Mouse (Mus musculus): ENCODE measurements around the gene Tff1.

The Tff1 gene

DNA sequence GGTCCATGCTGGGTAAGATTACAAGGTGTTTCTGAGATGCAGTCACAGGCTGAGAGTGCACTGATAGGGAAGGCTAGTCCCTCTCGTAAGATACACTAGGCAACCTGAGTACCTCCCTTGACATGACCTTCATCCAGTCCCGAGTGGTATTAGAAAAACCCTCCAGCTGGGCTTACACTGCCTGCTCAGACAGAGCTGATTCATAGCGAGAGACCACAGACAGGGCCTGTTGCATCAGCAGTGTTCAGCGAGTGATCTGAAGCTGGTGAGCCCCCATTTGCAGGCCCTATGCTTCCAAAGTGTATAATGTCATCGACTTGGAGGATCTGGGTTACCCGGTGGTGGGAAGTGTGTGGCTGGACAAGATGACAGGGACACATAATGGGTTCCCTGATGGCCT lies at the start of gene Tff1:
Gene Tff1, minus strand, starts transcription at position 151 of the 400 bp plus-strand sequence.
- no peak for DNase-seq (ENCODE audit: low read depth, low spot score)

DNA sequence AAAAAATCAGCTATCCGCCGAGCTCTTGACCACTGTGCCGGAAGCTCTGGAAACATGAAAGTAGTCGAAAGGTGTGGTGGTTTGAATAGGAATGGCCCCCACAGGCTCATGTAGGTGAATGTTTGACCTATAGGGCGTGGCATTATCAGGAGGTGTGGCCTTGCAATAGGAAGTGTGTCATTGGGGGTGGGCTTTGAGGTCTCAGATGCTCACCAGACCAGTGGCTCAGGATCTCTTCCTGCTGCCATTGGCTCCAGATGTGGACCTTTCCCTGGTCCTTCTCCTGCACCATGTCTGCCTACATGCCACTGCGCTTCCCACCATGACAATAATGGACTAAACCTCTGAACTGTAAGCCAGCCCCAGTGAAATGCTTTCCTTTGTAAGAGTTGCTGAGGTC lies 46.8 kb upstream of the Tff1 start:
- DNase-seq (ENCODE audit: low read depth, low spot score), result no peak

DNA sequence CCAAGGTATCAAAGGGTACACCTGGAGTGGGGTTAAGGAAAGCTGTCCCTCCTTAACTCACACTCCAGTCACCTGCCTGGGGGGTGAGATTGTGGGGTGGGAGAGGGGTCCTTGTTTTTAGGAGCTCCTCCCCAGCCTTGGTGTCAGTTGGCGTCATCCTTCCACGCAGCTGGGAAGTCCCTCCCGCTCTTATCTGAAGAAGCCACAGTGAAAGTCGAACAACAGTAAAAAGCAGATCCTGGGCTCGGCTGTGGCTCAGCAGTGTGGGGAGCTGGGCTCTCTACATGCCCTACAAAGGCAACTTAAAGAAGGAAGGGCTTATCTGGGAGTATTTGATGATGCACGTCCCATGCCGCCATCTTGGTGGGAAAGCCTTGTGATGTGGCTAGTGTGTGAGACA lies 45.2 kb upstream of the Tff1 start:
- no peak for DNase-seq (ENCODE audit: low read depth, low spot score)

DNA sequence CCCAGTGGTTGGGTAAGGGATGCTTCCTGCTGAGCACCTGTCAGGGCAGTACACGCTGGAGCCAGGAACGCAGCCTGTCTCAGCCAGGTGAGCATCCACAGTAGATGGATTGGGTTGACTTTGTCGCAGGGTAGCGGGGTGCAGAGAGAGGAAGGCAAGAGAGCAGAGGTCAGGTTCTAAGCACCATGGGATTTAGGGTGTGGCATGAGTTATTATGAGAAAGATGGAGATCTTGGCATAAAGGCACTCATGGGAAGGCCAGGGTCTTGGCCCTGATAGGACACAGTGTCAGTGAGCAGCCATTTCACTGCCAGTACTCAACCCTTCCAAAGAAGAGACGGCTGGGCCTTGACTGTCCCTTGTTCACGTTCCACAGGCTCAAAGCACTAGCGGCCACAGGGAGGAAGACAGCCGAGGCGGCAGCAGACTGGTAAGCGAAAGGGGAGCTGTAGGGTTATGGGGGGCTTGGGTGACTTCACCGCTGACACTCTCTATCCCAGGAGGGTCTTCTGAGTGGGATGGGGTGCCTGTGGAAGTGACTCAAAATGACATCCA lies 44.4 kb upstream of the Tff1 start:
- DNase-seq (ENCODE audit: low read depth, low spot score), result no peak

DNA sequence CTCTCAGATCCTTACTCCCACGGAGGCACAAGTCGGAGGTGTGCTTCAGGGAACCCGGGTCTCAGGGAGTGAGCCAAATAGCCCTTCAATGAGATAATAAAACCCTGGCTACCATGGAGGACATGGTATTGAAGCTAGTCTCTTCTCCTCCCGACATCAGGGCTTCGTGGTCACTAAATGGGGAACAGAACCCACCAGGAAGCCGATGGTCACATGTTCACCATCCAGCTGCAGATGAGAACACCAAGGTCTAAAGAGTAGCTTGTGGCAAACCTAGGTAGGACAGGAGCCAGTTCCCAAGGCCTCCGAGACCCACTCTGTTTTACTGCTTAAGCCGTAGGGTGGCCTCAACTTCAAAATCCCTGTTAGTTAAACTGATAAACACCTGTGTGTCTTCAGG lies 43.6 kb upstream of the Tff1 start:
- no peak for DNase-seq (ENCODE audit: low read depth, low spot score)

DNA sequence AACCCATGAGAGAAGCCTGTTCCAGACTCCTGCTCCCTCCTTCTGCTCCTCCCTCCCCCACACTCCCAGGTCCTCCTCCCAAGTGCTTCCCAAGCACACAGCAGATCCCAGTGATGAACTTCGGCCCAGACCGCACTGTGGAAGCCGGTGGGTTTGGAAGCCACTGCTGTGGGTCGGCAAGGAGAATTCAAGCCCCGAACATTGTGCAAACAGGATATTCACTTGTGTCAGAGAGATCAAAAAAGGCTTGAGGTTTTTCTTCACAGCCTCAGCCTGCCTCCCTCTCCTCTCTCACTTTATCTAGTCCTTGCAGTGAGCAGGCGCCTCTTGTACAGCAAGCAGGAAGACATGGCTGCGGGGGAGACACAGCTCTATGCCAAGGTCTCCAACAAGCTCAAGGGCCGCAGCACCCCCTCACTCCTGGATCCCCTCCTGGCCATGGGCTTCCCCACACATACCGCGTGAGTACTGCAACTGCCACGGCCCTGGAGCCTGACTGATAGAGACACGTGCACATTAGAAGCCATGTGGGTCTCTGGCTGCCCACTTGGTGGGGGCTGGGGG lies 42.8 kb upstream of the Tff1 start, which contains the start of gene Ubash3a:
Gene Ubash3a, plus strand, starts transcription at position 103 of the 564 bp plus-strand sequence.
- DNase-seq (ENCODE audit: low read depth, low spot score), result no peak

DNA sequence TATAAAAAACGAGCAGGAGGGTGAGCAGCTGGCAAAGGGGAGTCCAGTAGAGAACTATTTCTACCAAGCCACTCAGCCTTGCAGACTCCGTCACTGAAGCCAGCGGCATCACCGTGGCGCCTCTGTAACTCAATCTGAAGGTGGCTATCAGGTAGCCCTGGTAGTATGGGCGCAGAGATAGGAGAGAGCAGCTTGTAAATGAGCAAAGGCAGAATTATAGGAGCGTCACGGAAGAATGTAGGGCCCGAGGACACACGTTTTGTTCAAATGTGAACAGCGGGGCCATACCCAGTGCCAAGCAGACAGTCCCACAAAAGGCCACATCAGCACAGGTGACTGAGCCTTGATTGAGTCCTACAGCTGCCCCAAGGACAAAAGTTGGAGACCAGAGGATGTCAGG lies 33.8 kb upstream of the Tff1 start, which contains the start of gene Tmprss3:
Gene Tmprss3, minus strand, starts transcription at position 101 of the 400 bp plus-strand sequence.
- no peak for DNase-seq (ENCODE audit: low read depth, low spot score)

DNA sequence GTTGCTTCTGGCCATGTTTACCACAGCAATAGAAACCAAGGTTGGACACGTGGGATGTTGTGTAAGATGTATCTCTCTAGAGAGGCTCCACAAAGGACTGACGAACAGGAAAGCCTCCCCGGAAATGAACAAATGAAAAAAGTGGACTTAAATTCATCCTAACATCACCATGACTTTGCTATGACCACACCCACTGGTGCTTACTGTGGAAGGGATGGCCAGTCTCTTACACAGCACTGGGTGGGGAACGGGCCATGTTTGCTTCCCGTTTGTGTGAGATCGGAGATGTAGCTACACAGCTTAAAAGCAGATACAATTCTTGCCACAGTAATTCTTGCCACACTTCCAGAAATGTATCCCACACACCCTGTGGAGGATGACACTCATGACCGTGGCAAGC lies 31.2 kb upstream of the Tff1 start:
- DNase-seq (ENCODE audit: low read depth, low spot score), result no peak

DNA sequence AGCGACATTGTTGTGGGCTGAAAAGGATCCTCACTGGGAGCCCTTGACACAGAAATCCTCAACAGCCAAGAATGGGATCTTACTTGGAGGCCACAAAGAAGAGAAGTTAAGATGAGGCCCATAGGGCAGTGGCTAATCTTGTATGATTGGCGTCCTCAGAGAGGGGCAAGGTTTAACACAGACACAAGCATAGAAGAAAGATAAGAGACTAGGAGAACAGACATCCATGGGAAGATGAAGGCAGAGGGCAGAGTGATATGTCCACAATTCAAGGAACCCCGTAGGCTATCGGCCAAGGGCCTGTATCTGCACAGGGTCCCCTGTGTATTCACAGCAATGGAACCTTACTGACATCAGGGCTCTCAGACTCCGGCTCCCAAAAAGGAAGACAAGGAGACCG lies 30.1 kb upstream of the Tff1 start:
- no peak for DNase-seq (ENCODE audit: low read depth, low spot score)

DNA sequence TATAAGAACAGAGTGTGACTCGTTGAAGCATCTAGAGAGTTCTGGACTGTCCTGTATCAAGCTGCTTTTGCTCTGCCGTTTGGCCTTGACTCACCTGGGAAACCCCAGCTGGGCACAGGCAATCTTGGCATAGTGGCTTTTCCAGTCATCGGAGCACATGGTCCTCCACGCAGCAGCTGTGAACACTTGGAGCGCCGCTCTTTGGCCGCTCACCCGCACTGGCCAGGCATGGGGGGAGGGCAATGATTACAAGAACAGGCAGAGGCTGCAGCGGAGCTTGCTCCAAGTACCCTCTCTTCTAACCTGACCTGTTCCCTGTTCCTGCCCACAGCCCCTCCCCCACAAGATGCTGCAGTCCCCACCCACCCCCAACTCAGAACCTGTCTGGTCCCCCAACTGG lies 28.3 kb upstream of the Tff1 start:
- no peak for DNase-seq (ENCODE audit: low read depth, low spot score)

DNA sequence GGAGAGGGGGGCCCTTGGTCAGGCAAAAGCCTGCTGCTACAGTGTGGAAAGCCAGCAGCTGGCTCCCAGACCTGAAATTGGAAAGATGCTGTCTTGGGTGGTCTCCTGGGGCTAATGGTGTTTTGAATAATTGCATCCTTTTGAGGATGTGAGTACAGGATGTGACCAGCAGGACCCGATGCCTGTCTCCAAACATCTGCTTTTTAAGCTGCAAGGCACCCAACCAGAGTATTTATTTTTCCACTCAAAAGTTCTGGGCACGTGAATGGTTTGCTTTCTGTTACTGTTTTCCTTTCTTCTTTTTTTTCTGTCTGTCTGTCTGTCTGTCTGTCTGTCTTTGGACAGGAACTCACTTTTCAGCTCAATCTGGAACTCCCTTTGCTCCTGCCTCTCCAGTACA lies 27.6 kb upstream of the Tff1 start:
- no peak for DNase-seq (ENCODE audit: low read depth, low spot score)

DNA sequence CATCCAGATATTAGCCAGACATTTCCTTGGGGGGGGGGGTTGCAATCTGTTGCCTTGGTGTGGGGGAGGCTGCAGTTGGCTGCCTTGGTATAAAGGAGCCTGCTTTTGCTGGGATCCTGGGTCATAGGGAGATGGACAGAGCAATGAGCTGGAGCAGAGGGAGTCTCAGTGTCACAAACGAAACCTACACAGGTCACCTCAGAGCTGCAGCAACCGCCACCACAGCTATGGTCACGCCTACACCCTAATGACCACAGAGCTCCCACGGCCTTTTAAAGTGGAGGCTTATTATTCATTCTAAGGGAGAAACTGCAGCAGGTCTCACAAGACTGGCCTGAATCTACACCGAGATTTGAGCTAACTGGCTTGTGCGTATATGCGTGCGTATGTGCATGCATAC lies 26.7 kb upstream of the Tff1 start:
- DNase-seq (ENCODE audit: low read depth, low spot score), result no peak

DNA sequence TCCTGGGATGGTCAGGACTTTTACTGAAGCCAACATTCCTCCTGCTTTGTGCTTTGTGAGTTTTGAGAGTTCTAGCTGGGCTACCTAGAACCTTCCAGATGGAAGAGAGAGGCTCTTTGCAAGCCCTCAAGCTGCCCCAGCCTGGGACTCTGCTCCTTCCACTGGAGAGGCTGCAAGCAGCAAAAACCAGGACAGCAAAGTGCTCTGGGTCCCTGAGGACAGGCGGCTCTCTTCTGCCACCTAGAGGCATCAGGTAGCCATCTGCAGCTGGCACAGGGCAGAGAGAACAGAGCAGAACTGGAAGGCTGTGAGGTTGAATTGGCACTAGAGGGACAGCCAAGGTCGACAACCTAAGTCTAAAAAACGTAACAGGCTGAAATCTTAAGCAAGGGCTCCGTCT lies 22.3 kb upstream of the Tff1 start:
- DNase-seq (ENCODE audit: low read depth, low spot score), result no peak

DNA sequence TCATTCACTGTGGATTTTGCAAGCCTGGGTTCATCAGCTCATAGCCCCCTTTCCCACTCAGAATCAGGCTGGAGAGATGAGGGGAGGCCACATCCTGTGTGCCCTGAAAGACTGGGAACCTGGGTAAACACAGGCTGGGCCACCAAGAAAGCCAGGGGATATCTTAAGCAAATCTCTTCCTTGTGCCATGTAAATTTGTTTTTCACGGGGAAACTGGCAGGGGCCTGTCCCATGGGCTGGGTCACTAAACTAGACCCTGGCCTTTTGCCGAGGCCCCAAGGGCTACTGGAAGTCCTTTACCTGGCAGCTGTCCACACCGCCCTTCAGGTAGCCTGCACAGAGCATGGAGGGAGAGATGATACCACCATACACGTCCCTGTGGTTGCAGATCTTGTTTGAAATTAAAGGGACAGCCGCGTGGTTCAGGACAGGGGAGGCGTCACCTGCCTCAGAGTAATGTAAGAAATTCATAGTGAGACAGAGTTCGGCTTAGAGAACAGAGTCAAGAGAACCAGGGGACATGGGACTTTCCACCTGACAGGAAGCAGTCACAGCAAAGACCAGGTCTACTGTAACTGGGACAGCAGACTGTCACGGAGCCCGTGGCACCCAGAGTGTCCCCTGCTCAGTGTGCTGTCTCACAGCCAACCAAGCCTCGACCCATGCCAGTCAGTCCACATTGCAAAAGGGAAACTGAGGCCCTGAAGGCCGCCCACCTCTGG lies 19.4 kb upstream of the Tff1 start:
- DNase-seq (ENCODE audit: low read depth, low spot score), result no peak

DNA sequence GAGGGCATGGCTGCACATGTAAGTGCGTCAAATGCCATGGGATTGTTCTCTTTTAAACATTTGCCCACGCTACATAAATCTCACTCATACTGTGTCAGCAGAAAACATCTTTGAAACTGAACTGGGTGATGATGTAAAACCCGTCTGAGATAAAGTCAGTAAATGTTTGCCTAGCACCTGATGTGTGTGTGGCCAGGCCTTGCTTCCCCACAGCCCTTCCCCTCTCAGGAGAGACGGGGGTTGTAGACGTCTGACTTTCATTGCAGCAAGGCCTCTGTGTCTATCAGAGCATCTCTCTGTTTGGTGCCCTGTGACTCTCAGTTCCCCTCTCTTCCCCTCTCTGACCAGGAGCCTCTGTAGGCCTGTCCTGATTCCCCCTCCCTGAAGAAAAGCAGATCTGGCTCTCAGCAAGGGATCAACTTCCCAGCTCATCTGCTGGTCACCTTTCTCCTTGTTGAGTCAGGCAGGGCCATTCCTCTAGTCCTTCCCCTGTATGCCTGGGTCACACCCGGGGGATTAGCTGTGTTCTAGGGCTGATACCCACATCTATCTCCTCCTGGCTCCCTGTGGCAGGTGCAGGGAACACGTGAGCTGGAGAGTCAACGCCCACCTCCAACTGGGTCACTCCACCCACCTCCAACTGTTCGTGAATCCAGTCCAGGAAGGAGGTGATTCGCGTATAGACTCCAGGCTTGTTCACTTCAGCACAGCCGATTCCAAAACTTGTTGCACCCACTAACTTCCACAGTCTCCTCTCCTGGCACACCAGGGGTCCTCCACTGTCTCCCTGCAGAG lies 18.3 kb upstream of the Tff1 start:
- DNase-seq (ENCODE audit: low read depth, low spot score), result no peak

DNA sequence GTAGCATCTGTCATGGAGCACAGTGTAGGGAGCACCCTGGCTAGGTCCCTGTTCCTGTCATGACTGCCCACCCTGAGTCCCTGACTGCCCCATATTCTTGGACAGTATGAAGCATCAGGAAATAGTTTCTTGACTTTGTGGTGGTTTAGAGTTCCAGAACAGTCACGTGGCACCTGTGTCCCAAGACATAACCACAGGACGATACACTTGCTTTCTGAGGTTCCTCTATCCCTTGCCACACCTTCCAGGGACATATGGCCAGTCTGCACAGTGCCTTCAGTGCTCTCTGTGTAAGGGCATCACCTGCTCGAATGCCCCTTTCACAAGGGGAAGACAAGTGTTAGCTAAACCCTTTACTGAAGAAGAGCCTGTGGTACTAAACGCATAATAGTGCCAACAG lies 16.4 kb upstream of the Tff1 start:
- no peak for DNase-seq (ENCODE audit: low read depth, low spot score)

DNA sequence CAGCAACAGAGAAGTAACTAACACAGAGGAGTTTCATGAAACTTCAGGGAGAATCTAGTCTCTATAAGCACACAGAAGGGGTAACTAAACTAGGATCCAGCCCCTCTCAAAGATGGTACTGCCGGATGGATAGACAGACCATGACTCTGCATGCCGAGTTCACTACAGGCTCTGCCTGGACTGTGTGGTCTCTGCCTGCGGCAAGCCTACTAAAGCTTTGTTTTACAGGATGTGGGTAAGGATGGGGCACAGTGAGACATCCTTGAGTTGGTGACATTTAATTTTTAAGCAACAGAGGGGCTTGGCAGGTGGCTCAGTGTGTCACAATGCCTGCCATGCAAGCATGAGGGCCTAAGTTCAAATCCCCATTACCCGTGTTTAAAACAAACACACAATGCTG lies 11.2 kb upstream of the Tff1 start:
- DNase-seq (ENCODE audit: low read depth, low spot score), result no peak

DNA sequence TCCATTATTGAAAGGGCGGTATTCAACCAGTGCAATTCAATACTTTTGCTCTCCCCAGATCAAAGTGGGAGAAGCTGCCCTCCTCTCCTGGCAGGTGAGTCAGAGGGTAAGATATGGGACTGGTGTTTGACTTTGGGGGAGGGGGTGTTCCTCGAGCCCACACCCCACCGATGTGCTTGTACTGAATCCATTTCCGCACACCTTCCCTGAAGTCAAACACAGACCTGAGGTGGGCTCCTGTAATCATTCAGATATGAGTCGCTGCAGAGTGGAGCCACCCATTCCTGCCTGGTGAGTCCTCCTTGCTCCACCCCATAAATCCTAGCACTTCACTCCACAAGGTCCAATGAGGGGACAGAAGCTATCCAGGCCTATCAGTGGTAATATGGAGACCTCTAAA lies 4.7 kb upstream of the Tff1 start:
- DNase-seq (ENCODE audit: low read depth, low spot score), result no peak

DNA sequence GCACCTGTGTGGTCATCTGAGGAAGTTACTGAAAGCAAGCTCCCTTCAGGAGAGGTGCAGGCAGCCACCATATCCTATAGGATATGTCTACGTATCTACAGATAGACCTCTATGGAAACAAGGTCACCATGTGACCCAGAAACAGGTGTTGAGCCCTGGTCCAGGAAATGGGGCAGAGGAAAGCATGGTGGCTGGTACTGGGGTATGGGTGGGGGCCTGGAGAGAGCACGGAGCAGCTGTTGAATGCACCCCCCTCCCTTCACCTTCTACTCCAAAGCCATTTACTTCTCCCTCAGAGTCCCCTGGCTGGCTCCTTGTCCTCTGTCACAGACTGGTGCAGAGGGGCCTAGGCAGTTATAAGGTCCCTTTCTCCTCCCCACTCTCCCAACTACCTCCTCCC lies 1.3 kb downstream of the Tff1 start:
- no peak for DNase-seq (ENCODE audit: low read depth, low spot score)

DNA sequence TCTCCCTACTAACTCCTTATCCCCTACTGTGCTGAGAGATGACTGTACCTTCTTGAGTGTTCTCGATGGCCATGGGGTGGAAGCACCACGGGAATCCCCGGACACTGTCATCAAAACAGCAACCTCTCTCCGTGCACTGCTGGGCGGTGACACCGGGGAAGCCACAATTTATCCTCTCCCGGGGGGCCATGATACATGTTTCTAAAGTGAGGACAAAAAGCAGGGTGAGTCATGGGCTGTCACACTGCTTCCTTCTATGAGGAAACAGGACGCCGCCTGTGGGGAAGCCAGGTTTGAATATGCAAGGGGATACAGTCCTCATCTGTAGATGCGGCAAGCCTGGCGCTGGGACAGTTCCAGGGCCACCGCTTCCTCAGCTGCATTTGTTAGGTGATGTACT lies 2.5 kb downstream of the Tff1 start:
- no peak for DNase-seq (ENCODE audit: low read depth, low spot score)

DNA sequence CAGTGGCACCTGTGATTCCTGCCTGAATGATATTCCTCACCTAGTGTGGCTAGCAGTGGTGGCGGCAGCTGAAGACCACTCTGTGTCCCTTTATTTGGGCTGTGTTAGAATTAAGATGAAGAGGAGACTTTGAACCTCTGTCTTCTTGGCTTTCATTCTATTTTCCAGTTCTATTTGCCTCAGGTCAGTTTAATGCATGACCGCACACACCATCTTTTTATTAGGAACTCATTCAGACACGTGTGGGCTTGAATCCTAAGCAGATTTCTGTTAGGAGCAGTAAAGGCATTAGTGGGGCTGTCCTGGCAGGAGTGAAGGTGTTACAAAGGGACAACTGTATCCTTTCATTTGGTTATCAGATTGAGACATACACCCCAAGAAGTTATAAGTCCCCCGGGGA lies 4.8 kb downstream of the Tff1 start:
- no peak for DNase-seq (ENCODE audit: low read depth, low spot score)

DNA sequence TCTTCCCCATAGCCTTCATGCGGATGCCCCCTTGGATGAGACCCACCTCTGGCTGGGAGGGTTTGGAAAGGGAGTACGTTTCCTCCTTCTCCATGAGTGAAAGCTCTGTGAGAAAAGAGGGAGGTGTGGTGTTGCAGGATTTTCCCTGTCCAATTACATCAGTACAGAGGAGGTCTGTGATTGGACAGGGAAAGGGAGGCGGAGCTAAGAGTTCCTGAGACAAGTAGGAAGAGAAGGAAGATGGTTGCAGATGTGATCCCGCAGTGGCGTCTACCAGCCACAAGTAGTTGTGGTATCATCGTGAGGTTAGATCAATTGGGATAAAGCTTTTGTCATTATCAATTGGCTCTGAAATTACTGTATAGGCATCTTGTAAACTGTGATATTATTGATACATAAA lies 7.2 kb downstream of the Tff1 start:
- no peak for DNase-seq (ENCODE audit: low read depth, low spot score)

DNA sequence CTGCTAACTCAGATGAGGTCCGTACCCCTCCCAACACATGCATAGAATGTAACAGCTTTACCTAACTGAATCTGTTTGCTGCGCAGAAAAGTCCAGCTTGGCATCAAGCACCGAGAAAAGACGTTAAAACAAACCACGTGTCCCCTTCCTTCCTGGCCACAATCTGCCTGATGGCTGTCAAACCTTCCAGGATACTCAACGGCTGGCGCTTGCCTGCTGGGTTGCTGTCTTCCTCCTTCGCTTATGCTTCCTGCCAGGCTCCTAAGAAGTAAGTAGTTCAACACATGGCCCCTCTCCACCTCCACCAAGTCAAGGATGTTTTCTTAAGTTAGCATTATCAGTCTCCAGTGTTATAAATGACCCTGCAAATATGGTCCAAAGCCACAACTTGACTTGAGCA lies 11.3 kb downstream of the Tff1 start:
- DNase-seq (ENCODE audit: low read depth, low spot score), result no peak
